Mouse (Mus musculus): ENCODE data around the gene Lao1.
"Not testable (repeated sequence)": the region's sequence is repeated elsewhere in the genome, so short reads cannot be mapped to it uniquely, and the experiment has no call there.

Lao1 gene

GRCm38 (mm10) chr4:118961141-118961628, at the start of gene Lao1:
Lao1 (plus strand) TSS chr4:118961578.
- DNase-seq (ENCODE audit: low read depth, low spot score) = no peak

DNA sequence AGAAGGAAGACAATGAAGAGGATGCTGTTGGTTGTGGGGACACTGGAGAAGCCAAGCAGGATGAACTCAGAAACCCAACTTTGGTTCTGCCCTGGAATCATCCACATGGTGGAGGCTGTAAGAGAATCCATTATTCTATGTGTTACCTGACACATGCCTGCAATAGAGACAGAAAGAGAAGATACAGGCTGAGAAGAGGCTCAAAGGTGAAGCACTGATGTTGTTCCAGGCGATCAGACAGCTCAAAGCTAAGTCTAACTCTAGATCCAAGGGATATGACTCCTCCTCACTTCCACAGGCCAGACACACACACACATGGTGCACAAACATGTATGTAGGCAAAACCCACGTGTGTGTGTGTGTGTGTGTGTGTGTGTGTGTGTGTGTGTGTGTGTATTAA, 44.0 kb upstream of the Lao1 start, which contains the start of gene Olfr1329:
TSS of gene Olfr1329 (minus strand) at position 101 of the 400 bp plus-strand sequence.
- DNase-seq (ENCODE audit: low read depth, low spot score) = not testable (repeated sequence)

- DNase-seq (ENCODE audit: low read depth, low spot score) = not testable (repeated sequence)
Observed at GRCm38 (mm10) chr4:118931326-118931725, 30.1 kb upstream of the Lao1 start.

DNA sequence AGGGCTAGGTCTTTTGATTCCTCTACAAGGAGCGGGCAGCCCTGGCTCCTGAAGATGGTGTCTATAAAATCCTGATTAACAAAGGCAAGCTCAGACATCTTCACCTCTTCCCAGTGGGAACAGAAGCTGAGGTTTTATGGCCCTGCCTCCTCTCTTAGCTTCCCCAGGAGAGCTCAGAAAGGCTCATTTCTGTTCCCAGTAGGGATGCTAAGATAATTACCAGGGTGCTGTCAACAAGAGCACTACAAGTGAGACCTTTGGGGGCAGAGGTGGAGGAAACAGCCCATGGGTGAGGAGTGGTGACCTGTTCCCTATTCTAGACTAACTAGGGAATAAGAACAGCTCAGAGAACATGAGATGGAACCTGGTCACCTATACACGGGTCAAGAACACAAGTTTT, 22.9 kb upstream of the Lao1 start, which contains the start of gene Olfr1328:
TSS of gene Olfr1328 (minus strand) at position 101 of the 400 bp plus-strand sequence.
- no peak for DNase-seq (ENCODE audit: low read depth, low spot score)

- DNase-seq (ENCODE audit: low read depth, low spot score) = no peak
Observed at GRCm38 (mm10) chr4:118958812-118959211, 2.6 kb upstream of the Lao1 start.

GRCm38 (mm10) chr4:118967711-118968110, 6.3 kb downstream of the Lao1 start:
- no peak for DNase-seq (ENCODE audit: low read depth, low spot score)

- DNase-seq (ENCODE audit: low read depth, low spot score) = no peak
Observed at GRCm38 (mm10) chr4:118973281-118973680, 11.9 kb downstream of the Lao1 start.

DNA sequence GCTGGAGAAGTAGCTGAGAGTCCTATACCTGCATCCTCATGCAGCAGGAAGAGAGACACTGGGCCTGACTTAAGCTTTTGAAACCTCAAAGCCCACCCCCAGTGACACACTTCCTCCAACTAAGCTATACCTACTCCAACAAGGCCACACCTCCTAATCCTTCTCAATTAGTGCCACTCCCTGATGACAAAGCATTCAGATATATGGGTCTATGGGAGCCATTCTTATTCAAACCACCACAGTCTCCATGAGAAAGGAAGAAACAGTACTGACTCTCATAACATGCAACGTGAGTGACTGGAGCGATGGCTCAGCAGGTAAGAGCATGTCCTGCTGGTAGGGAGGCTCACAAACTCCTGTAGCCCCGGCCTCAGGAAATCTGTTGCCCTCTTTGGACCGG, 23.9 kb downstream of the Lao1 start:
- DNase-seq (ENCODE audit: low read depth, low spot score) = no peak

DNA sequence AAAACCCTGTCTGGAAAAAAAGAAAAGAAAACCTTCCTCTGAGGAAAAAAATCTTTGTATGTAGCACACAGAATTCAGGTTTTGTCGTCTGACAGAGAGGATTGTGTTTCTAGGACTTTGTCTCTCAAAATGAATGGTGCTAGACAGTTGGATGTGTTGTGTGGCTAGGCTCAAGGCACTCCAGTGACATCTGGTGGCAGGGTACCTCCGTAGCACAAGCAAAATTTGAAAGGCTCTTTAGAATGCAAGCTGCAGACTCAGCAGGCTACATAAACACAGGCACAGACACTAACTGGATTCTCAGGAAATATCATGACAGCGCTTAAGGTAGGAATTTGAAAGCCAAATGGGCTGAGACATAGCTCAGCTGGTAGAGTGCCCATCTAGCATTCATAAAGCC, 27.2 kb downstream of the Lao1 start:
- DNase-seq (ENCODE audit: low read depth, low spot score) = no peak

GRCm38 (mm10) chr4:118989331-118989730, 28.0 kb downstream of the Lao1 start:
- no peak for DNase-seq (ENCODE audit: low read depth, low spot score)

- DNase-seq (ENCODE audit: low read depth, low spot score) = no peak
Observed at GRCm38 (mm10) chr4:118991797-118992196, 30.4 kb downstream of the Lao1 start.

- DNase-seq (ENCODE audit: low read depth, low spot score) = no peak
Observed at GRCm38 (mm10) chr4:118997127-118997542, 35.8 kb downstream of the Lao1 start.

GRCm38 (mm10) chr4:118999691-119000486, 38.5 kb downstream of the Lao1 start:
- no peak for DNase-seq (ENCODE audit: low read depth, low spot score)

DNA sequence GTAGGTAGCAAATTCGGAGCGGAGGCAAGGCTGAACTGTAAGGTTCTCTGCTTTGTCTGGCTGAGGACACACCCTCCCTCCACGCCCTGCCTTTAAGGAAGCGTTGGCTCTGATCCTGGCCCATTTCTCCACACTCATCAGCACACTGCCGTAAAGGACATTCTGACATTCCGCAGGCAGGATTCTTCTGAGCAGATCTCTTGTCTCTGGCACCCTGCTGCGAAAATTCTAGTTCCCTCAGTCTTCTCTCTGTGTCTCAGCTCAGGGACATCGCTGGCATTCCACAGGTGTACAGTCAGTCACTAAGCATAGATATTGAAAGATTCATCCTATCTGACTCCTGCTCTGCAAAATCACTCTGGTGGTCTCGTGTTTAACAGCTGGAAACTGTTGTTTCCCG, 40.3 kb downstream of the Lao1 start:
- peak; percentile 60 for DNase-seq (ENCODE audit: low read depth, low spot score)

DNA sequence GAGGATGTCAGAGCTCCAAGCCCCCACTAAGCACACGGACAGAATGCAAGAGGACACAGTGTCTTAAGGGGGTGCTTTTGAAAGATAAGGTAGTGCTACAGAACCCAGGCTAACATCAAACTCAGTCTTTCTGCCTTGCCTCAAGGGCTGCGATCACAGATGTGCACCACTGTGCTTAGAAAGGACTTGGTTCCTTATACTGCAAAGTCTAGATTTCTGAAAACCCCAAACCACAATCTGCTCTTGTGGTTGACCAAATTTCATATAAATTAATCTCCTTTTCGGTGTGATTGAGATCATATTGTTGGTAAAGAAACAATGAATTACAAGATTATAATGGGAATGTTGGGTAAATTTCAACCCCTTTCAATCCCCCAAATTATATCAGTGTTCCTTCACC, 41.1 kb downstream of the Lao1 start:
- DNase-seq (ENCODE audit: low read depth, low spot score) = no peak

DNA sequence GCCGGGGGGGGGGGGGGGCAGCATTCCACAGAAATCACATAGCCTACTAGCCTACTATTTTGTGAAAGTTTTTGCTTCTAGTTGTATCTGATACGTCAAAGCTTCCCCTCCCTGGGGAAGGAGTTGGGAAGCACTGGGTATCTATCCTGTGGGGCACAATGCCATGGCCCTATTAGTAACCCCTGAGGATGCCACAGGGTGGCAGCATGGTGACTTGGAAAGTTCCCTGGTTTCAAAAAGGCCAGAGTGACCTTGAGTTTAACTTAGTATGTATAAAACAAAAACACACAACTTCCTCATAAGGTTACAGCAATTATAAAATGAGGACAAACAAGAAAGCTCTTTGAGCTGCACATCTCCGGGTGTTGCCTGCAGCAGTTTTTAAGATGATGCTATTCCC, 42.8 kb downstream of the Lao1 start:
- DNase-seq (ENCODE audit: low read depth, low spot score) = no peak

DNA sequence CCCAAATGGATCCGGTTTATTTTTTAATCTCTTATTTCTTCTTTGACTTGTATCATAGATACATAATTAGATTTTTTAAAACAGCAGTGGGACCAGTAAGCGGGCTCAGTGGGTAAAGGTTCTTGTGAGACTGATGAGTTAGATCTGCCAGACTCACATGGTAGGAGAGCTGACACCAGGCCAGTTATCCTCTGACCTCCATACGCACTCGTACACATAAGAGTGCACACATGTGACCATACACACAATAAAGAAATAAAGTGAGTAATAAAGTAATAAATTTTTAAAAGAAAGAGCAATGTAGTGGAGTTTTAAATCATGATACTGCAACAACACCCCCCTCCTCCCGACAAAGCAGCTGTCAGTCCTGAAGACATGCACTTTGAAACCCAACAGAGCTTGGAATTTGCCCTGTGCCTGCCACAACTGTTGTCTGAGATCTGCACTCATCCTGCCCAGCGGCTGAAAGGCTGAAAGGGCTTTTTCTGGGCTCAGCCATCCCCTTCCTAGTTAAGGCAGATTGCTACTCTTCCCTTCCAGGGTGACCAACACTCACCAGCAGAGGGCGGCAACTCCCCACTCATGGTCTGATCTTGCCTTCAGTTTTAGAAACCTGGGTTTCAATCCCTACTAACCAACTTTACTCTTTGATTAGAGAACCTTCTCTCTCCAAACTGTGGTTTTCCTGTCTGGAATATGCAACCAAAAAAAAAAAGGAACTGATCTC, 43.4 kb downstream of the Lao1 start:
- no peak for DNase-seq (ENCODE audit: low read depth, low spot score)

DNA sequence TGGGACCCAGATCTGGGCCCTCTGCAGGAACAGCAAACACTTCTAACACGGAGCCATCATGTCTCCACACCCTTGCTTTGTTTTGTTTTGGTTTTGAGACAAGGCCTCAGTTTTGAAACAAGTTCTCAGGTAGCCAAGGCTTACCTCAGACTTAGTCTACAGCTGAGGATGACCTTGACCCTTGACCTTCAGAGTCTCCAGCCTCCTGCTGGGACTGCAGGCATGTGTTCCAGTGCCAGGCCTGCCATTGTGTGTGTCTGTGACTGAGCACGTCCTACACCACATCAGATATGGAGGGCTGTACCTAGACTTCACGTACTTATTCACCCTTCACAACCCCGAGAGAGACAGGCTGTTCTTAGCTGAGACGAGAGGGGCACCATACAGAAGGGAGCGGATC, 46.2 kb downstream of the Lao1 start:
- no peak for DNase-seq (ENCODE audit: low read depth, low spot score)

GRCm38 (mm10) chr4:119008476-119008875, 47.1 kb downstream of the Lao1 start:
- no peak for DNase-seq (ENCODE audit: low read depth, low spot score)

DNA sequence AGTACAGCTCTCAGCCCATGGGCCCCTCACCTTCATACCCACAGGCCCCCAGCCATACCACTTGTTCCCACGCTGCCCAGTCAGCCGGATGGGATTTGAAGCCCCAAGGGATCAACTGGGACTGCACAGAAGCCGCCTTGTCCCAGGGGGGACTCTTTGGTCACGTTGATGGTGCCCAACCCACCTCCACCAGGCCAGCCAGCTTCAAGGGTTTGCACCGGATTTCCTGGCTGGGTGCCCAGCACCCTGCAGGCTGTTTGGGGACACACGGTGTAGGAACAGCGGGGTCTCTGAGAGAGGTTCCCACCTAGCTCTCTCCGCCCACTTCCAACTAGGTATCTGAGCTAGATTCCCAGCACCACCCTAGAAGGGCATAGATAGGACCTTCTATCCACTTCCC, 48.4 kb downstream of the Lao1 start:
- DNase-seq (ENCODE audit: low read depth, low spot score) = no peak

DNA sequence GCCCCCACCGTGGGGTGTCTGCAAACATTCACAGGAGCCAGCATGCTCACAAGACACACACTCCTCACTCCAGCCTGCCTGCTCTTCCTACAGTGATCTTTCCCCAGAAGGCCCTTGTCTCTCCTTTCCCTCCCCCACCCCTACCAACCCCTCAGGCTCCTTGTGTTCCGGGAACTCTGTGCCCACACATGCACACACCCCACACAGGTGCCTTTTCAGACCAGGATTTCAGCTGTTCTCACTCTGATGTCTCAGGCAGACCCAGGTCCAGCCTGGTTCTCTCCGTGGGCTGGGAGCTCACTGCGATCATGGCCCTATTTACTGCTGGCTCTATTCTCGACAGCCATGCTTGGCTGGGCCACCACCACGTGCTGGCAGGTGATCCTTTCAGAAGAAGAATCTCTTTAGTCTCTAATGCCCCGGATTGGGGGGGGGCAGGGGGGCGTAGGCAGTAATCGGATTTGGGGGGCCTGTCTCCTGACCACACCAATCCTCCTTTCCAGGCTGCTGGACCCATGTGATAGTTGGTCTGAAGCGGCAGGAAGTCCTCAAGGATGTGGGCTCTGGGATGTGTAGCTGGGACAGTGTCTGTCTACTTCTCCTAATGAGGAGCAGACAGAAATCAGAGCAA, 49.8 kb downstream of the Lao1 start:
- DNase-seq (ENCODE audit: low read depth, low spot score) = no peak

DNA sequence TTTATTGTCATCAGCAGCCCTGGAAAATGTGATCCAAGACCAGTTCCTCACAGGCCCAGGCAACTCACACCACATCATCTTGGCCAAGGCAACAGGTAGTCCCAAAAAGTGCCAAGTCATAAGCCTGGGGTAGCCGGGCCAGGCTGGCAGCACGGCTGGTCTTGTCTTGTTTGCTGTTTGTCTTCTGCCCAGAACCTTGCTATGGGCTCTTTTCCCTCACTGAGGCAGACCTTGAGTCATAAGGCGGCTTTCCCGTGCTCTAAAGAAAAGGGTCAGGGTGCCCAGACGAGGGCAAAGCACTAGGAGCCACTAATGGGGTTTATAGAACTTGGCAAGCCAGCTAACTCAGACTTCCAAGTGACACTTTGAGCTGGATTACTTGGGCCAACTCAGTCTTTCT, 51.7 kb downstream of the Lao1 start:
- DNase-seq (ENCODE audit: low read depth, low spot score) = no peak
